Mouse (Mus musculus): ENCODE measurements around the gene Mum1.

GRCm38 (mm10) chr10:80259861-80260641 is 33.8 kb downstream of the Mum1 start:
- TF ChIP-seq CTCF (conservative IDR thresholded peaks at IDR 0.05; ENCODE audit: low read length), result no peak
- no peak for TF ChIP-seq POU5F1 (IDR thresholded peaks at IDR 0.05; ENCODE audit: borderline replicate concordance, low read length)
- TF ChIP-seq NANOG (IDR thresholded peaks at IDR 0.05; ENCODE audit: borderline replicate concordance, low read length), result no peak
